Mouse (Mus musculus) v-Abl transformed pro-B cells (cell line): Measurements from ENCODE around the gene Sgca.

Source experiments
- in situ Hi-C, 2 experiments: fragments of 400-800 bp; cut with MboI; formaldehyde crosslinking; loops; one replicate each; pipeline ENCODE4 v1.15.1; 2025; ENCODE audit not compliant: unreplicated experiment in 2 of 2

Sgca gene

DNA sequence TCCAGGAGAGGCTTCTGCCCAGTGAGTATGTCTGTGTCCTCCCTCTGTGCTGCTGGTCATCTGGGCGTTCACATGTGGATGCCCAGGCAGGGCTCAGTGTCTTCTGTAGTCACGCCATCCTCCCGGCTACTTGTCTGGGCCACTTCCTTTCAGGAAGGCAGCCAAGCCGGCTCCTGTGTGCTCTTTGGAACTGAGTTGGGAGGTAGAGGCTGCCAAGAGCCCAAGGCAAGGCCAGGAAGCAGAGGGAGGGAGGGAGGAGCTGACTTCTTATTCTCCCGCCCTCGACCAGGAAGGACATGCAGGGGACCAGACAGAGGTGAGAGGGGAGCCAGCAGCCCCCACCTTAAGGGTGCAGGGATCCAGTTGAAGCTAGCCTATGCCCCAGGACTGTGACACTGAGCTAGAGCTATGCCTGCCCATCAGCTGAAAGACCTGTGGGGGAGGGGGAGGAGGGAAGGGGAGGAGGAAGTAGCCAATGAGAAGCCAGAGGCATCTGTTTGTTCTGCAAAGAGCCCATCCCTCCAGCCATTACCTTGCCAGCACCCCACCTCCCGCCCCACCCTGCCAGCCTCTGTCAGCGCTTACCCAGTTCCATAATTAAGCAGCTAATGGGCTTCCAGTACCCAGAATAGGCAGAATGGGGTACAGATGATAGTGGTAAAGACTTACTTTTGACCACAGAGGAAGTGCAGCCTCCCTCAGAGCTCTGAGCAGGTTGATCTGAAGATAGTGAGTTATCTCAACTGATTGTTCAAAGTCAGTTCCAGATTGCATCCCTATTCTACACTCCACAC lies 17.9 kb downstream of the Sgca start:
- in situ Hi-C loops = no loop called here

DNA sequence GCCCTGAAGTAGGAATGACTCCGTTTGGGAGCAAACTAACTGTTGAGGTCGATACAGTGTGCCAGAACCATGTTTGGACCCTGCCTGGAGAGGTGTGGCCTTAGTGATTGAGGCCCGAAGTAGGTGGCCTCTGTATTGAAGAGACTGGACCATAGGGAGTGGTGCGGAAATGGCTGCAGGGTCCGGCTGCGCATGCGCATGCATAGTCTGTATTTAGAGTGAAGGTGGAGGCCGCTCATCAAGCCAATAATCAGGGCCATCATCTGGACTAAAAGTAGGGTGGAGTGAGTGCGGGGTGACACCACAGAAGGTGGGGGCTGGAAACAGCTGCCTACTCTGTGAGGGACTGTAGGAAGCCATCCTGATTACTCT lies 18.4 kb downstream of the Sgca start:
- in situ Hi-C loops = no loop called here

DNA sequence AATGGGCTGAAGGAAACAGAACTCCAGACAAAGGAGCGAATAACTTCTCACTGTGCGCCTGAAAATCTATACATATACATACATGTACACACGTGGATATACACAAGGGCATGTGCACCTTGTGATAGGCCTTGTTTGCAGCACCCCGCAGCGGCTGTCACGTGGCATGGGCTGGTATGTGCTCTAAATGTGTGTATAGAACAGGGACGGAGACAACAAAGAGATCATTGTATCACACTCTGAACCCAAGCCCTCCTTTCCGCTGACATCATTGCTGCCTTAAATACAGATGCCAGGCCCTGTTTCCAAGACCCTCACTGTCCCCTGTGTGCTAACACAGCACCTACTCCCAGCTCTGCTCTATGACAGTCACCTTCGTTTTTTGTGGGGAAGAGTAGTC lies 21.0 kb downstream of the Sgca start:
- in situ Hi-C loops = no loop called here

DNA sequence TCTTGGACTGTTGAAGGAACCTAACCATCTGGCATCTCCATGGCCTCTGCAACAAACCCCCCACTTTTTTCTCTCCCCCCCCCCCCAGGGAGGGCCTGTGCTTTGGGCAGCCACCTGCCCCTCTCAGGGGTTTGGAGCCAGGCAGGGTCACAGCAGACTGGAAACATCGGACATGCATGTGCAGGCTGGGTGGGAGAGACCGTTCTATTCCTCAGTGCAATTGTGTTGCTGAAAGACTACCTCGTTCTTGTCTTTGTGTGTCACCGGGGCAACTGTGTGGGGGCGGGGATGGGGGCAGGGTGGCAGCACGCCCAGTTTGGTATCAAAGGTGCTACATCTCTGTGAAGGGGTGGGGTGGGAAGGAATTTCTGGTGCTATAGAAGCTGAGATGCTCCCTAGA lies 24.0 kb downstream of the Sgca start:
- in situ Hi-C loops = no loop called here

DNA sequence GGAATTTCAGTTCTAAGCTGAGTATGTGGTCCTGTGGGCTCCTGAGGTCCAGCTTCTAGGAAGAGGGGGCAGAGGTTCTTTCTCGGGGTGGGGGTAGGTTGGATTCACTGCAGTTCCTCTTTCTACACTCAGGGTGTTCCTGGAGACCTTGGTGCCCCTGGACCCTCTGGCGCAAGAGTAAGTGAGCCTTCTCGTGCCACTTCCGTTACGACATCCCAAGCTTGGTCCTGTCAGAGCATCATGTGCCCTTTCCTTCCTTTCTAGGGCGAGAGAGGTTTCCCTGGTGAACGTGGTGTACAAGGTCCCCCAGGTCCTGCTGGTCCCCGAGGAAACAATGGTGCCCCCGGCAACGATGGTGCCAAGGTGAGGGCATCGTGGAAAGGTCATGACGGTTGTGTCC lies 30.9 kb downstream of the Sgca start:
- in situ Hi-C loops = loop anchor here in 1 of 2 experiments (5.0 to 10.0 kb wide), 2 partner anchors 162 to 290 kb away; no protein-coding TSS in a partner anchor

DNA sequence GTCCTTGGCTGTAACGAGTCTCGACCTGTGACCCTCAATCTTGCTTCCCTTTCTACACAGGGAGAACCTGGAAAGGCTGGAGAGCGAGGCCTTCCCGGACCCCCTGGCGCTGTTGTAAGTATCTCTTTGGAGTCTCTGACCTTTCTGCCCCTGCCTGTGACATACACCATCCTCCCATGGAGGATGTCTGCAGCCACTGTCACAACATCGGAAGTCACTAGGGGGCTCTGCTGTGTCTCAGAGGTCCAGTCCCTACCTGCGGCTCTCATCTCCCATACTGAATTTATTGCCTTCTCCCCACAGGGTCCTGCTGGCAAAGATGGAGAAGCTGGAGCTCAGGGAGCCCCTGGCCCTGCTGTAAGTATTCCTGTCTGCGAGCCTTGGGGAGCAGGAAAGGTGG lies 31.8 kb downstream of the Sgca start:
- in situ Hi-C loops = loop anchor here in 1 of 2 experiments (10.0 kb wide), 1 partner anchor 291 kb away; no protein-coding TSS in a partner anchor

DNA sequence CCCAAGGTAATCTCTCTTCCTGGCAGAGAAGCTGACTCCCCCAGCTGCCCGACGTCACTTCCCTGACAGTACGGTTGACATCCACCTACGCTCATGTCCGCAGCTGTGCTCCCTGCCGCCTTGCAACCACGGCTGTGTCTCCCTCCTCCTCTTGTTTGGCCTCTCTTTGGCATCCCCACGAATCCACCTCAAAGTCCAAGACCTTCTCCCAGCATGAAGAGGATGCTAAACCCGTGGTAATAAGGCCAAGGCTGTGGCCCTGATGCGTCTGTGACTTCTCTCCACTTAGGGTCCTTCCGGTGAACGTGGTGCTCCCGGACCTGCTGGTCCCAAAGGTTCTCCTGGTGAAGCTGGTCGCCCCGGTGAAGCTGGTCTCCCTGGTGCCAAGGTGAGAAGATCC lies 33.1 kb downstream of the Sgca start:
- in situ Hi-C loops = loop anchor here in 1 of 2 experiments (10.0 kb wide), 1 partner anchor 292 kb away; no protein-coding TSS in a partner anchor

DNA sequence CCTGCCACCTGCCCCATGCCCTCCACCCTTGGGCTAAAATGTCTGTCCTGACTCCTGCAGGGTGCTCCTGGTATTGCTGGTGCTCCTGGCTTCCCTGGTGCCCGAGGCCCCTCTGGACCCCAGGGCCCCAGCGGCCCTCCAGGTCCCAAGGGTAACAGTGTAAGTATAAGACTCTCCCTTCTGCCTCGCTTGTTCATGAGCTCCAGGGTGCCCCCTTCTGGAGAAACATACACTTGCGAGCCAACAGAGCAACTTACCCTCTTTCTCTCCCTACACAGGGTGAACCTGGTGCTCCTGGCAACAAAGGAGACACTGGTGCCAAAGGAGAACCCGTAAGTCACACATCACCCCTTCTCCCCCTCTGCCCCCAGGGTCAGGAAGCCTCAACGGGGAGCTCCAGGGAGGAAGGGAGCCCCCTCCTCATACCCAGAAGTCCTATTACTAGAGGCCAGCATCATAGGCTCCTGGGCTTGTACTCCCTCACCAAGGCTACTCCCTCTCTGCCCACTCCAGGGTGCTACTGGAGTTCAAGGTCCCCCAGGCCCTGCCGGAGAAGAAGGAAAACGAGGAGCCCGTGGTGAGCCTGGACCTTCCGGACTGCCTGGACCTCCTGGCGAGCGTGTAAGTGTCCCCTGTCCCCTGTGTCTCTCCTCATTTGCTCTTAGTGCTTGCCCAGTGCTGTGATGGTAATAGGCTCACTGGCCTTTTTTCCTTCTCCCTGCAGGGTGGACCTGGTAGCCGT lies 33.7 kb downstream of the Sgca start:
- in situ Hi-C loops = loop anchor here in 1 of 2 experiments (10.0 kb wide), 1 partner anchor 292 kb away; no protein-coding TSS in a partner anchor

DNA sequence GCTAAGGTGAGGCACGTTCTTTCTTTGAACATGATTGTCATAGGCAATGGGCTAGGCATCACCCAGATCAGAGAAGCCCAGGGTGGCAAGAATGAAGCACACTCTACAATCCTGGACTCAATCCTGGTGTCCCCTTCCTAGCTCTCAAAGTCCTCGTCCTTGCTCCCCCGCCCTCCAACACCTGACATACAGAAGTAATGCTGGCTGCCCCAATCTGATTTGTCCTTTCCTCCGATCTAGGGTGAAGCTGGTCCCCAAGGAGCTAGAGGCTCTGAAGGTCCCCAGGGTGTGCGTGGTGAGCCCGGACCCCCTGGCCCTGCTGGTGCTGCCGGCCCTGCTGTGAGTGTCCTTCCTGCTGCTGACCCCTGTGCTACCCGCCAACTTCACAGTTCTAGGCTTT lies 34.4 kb downstream of the Sgca start:
- in situ Hi-C loops = loop anchor here in 1 of 2 experiments (10.0 kb wide), 1 partner anchor 293 kb away; no protein-coding TSS in a partner anchor

DNA sequence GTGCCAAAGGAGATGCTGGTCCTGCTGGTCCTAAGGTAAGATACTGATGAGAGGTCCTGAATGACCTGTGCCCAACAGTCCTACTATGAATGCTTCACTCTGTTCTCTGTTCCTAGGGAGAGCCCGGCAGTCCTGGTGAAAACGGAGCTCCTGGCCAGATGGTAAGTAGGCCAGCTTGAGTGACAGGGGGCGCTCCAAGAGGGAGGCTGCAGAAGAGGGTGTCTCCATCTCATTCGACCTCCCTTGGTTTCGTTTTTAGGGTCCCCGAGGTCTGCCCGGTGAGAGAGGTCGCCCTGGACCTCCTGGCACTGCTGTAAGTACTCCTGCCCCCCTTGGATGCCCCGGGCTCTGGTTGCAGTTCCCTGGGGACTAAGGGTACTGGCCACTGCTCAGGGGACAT lies 35.0 kb downstream of the Sgca start:
- in situ Hi-C loops = loop anchor here in 1 of 2 experiments (10.0 kb wide), 1 partner anchor 294 kb away; no protein-coding TSS in a partner anchor

DNA sequence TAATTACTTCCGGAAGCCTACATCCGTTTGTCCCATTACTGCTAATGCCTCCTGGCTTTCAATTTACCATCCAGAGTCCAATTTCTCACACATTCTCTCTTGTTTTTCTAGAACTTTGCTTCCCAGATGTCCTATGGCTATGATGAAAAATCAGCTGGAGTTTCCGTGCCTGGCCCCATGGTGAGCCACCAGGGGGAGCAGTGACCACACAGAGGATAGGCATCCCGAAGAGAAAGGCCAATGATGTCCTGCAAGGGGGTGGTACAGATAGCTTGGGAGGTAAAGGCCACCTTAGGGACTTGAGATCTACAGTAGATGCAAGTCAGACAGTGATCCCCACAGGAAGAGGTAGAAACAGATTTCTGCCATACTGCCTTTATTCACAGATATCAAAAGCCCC lies 36.8 kb downstream of the Sgca start:
- in situ Hi-C loops = loop anchor here (5.0 to 10.0 kb wide), 7 partner anchors 74 to 586 kb away; partner anchors contain the start of gene Pdk2 (in 2 of the 2)

DNA sequence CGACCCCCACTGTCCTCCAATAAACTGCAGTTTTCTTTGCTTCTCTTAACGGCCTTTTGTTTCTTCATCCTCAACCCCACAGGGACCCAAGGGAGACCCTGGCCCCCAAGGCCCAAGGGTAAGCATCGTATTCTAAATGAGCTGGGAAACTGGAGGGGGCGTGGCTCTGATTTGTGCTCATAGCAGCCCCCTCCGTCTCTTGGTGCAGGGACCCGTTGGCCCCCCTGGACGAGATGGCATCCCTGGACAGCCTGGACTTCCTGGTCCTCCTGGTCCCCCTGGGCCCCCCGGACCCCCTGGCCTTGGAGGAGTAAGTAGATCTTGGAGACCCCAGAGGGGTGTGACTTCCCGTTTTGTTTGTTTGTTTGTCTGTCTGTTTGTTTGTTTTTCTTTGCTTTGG lies 37.8 kb downstream of the Sgca start:
- in situ Hi-C loops = loop anchor here (5.0 to 10.0 kb wide), 7 partner anchors 73 to 587 kb away; partner anchors contain the start of gene Pdk2 (in 2 of the 2)

DNA sequence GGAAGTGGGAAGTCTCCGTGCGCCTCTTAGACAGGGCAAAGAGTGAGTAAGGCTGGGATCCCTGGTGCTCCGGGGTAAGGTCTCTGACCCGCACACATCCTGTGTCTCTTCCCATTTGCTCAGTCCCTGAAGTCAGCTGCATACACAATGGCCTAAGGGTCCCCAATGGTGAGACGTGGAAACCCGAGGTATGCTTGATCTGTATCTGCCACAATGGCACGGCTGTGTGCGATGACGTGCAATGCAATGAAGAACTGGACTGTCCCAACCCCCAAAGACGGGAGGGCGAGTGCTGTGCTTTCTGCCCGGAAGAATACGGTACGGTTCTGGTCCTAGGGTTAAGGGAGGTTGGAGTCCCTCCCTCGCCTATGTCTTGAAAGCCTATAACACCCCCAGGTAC lies 38.3 kb downstream of the Sgca start:
- in situ Hi-C loops = loop anchor here (5.0 to 10.0 kb wide), 7 partner anchors 73 to 587 kb away; partner anchors contain the start of gene Pdk2 (in 2 of the 2)

DNA sequence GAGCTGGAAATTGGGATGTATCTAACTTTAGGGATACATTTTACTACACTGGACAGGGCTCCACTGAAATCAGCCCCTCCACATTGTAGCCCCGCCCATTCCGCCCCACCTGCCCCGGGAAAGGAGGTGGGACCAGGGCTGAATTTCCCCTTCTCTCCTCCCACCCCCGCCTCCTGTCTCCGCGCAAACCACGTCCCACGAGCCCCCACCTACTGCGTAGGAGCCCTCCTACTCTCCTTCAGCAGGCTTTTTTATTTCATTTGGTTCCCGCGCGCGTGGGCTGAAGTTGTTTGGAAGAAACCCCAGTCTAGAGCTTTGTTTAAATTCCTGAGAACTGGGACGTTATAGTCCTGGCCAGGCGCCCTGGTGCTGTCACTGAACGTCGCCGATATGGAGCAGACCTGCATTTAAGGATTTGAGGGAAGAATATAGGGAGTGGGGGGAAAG lies 38.8 kb downstream of the Sgca start:
- in situ Hi-C loops = loop anchor here (5.0 to 10.0 kb wide), 7 partner anchors 73 to 587 kb away; partner anchors contain the start of gene Pdk2 (in 2 of the 2)

DNA sequence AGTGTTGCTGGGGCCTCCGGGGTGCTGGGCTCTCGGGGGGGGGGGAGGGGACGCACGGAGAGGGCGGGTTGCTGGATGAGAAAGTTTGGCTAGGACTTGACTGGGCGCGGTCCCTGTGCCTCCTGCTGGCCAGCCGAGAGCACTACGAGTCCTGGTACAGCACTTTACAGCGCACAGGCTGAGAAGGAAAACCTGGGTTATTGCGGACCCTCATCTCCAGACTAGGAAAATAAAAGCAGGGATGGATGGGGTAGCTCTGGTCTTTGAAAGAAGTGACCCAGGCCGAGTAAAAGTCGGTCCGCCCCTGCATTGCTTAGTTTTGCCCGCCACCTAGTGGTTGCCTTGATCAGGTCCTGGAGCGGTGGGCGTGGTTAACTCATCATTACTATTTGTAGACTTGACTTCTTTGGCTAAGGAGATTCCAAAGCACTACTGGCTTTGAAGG lies 39.3 kb downstream of the Sgca start:
- in situ Hi-C loops = loop anchor here (5.0 to 10.0 kb wide), 7 partner anchors 72 to 588 kb away; partner anchors contain the start of gene Pdk2 (in 2 of the 2)

DNA sequence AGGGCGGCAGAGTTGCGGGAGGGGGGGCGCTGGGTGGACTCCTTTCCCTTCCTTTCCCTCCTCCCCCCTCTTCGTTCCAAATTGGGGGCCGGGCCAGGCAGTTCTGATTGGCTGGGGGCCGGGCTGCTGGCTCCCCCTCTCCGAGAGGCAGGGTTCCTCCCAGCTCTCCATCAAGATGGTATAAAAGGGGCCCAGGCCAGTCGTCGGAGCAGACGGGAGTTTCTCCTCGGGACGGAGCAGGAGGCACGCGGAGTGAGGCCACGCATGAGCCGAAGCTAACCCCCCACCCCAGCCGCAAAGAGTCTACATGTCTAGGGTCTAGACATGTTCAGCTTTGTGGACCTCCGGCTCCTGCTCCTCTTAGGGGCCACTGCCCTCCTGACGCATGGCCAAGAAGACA lies 40.1 kb downstream of the Sgca start, which contains the start of gene Col1a1:
Gene Col1a1 (plus strand): TSS at position 180 of the 400 bp plus-strand sequence.
- in situ Hi-C loops = loop anchor here (5.0 to 10.0 kb wide), 7 partner anchors 71 to 589 kb away; partner anchors contain the start of gene Pdk2 (in 2 of the 2)

DNA sequence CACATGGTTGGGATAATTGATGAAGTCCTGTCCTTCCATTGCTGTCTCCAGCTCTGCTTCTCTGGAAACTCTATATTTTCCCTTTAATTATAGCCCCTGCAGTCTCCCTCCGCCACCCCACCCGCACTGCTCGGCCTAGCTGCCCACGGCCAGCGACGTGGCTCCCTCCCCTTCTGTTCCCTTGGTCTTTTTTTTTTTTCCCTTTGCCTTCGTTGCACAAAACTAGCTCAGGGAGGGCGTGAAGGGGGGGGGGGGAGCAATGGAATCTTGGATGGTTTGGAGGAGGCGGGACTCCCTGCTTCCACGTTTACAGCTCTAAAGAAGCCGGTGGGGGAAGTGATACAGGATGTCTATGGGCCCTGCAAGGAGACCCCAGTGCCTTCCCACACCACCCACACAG lies 41.6 kb downstream of the Sgca start:
- in situ Hi-C loops = loop anchor here (10.0 kb wide), 4 partner anchors 70 to 590 kb away; no protein-coding TSS in a partner anchor

DNA sequence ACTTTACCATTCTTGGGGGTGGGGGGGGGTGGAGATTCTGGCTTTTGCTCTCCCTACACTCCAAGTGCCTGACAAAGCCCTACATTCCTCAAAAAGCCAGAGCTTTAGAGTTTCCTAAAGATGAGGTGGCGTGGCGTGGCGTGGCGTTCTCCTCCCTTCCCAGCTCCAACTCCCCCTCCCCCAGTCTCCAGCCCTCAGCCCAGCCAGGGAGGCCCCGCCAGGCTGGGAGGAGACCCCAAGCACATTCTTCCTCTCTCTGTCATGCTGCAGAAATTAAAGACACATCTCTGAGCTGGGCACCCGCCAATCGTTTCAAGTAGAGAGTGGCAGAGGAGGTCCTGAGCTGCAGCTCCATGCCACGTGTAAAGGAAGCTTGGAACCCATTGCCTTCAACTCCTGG lies 42.5 kb downstream of the Sgca start:
- in situ Hi-C loops = loop anchor here (10.0 kb wide), 4 partner anchors 69 to 591 kb away; no protein-coding TSS in a partner anchor

DNA sequence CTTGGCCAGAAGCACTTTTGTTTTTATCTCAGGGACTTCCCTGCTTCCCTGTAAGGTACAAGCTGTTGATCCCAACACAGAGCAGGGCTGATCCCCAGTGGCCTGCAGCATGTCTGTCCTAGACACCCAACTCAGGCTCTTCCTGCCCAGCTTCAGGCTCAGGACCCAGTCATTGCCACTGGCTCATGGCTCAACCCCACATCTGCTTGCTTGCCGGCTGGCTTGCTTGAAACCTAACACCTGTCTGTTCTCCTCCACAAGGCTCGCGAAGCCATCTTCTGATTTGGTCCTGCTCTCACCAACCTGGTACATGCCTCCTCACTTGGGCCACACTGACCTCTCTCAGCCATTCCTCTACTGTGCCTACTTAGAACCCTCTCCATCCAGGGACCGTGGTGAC lies 46.0 kb downstream of the Sgca start:
- in situ Hi-C loops = loop anchor here (10.0 kb wide), 4 partner anchors 65 to 595 kb away; no protein-coding TSS in a partner anchor

DNA sequence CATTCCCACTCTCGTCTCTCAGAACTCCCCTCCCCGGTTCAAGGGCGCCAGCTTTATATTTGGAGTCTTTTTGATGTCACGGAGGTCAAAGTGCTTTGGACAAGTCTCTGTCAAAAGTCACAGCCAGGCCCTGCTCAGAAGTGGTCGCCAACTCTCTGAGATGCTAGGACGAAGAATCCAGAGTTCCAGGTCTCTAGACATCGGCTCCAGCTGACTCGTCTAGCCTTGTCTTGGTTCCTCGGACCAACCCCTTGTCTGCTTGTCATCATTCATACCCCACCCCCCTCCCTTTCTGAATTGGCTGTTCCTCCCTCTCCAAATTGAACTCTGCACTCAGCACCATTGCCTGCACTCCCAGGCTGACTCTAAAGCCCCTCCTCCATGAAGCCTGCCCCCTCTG lies 46.5 kb downstream of the Sgca start:
- in situ Hi-C loops = no loop called here
